Mouse (Mus musculus): ENCODE measurements at regions not wholly inside any gene's neighbourhood (a gene's known extent, or its start where the extent isn't known, plus 50 kb on each side); places are given as distances from the start of the nearest gene placed in this dataset.

DNA sequence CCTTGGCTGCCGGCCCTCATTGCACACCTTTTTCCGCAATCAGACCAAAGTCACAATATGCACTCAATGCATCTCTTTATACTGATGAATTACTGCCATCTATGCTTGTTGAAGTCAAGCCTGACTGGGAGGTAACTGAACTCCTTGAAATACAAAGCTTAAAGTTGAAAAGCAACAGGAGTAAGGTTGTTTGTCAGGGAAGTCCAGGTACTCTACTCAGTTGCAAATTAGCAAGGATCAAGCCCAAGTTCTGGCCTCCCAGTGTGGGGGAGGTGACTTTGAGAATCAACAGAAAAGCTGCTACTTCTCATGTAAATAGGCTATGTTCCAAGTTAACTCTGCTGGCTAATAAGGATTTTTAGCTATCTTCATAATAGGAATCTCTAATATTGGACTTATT lies 151.0 kb upstream of the Gm49339 start:
- Histone ChIP-seq H3K4me2 (ENCODE audit: low read depth, low read length) (no peak overlapping the region), H3K9me3 (ENCODE audit: control insufficient read depth, low read length) (no peaks in the 10 kb centered on the region), H3K27me3 (ENCODE audit: control insufficient read depth, insufficient read depth, low read length) (no peaks in the 10 kb centered on the region), H3K27ac (ENCODE audit: low read depth, low read length) (no peak overlapping the region), H3K4me3 (ENCODE audit: low read depth, low read length) (no peak overlapping the region), H3K36me3 (ENCODE audit: control insufficient read depth, insufficient read depth, low read length) (no peaks in the 10 kb centered on the region), H3K4me1 (ENCODE audit: control insufficient read depth, insufficient read depth, low read length) (no peaks in the 10 kb centered on the region), H3K9ac (replicated peaks; ENCODE audit: low read depth, low read length) (no peak overlapping the region)
- 94% methylated on average over 2 of the region's 2 CpGs for WGBS
- ATAC-seq (ENCODE audit: low read depth): no peak

All from neural tube, embryonic 14.5 days (tissue).